Comparison of ENCODE assay signal across 23 mouse cellular contexts in genomic region chr7:141535570-141535969, GRCm38 (mm10). TPM values are rescaled to one million over a fixed set of nuclear protein-coding genes. Genes with fewer than 3 reads are reported as not detected.
DNase-seq lines count a peak whose midpoint lies in the region; ATAC-seq and TF ChIP-seq lines count a peak whose summit lies in the region.
"Had no signal": no experiment of that assay in that cellular context is flagged by ENCODE, and none has a peak within 500 bp of the region (broad histone marks: within the 10 kb centered on the region; RNA-seq: fewer than 3 reads in every experiment).

No protein-coding gene starts in this region.

- DNase-seq in limb, embryonic 10.5 days (ENCODE audit: low spot score), result no peak
- no peak for DNase-seq in frontal cortex, postnatal 14 days (ENCODE audit: low spot score in 2 of 2)
- DNase-seq in layer of hippocampus, postnatal 14 days (ENCODE audit: low spot score in 2 of 2), result no peak
- DNase-seq: adrenal gland, adult 8-10 months; adrenal gland, postnatal 14 days; adrenal gland, postnatal 36 days; B cell, adult 2 months; cerebellum, adult 11-12 months; cerebellum, adult 2 months; cerebellum, adult 9-10 months; cerebellum, postnatal 10 days; cerebellum, postnatal 25 days had no signal

- no peak overlapping the region for H3K4me2 ChIP-seq in limb, embryonic 13.5 days (replicated peaks)
- no peak overlapping the region for H3K4me2 ChIP-seq in intestine, postnatal 0 days (replicated peaks; ENCODE audit: low read depth)
- H3K4me2 ChIP-seq: embryonic facial prominence, embryonic 12.5 days; forebrain, embryonic 13.5 days had no signal

- no peak overlapping the region for H3K27ac ChIP-seq in limb, embryonic 13.5 days
- no peak overlapping the region for H3K27ac ChIP-seq in limb, embryonic 10.5 days
- peak overlapping the region; percentile 84 for H3K27ac ChIP-seq in intestine, postnatal 0 days (ENCODE audit: low read depth, low read length)
- H3K27ac ChIP-seq: embryonic facial prominence, embryonic 10.5 days; embryonic facial prominence, embryonic 12.5 days; forebrain, embryonic 13.5 days had no signal

- peaks cover 8% of the 10 kb centered on the region for H3K36me3 ChIP-seq in limb, embryonic 13.5 days
- H3K36me3 ChIP-seq in limb, embryonic 10.5 days, result peaks cover 4% of the 10 kb centered on the region; the same call in 1 of the 2 replicates
- no peaks in the 10 kb centered on the region for H3K36me3 ChIP-seq in intestine, postnatal 0 days (ENCODE audit: control insufficient read depth, insufficient read depth)
- H3K36me3 ChIP-seq: embryonic facial prominence, embryonic 12.5 days had no signal

- 85% methylated on average over 1 of the region's 1 CpGs for WGBS in limb, embryonic 13.5 days
- WGBS in limb, embryonic 10.5 days, result 69% methylated on average over 1 of the region's 1 CpGs
- WGBS in intestine, postnatal 0 days, result 27% methylated on average over 1 of the region's 1 CpGs

- H3K4me3 ChIP-seq in limb, embryonic 13.5 days, result no peak overlapping the region
- H3K4me3 ChIP-seq in limb, embryonic 10.5 days, result no peak overlapping the region
- H3K4me3 ChIP-seq in intestine, postnatal 0 days (ENCODE audit: low read depth, low read length), result no peak overlapping the region
- H3K4me3 ChIP-seq: embryonic facial prominence, embryonic 10.5 days; embryonic facial prominence, embryonic 12.5 days; forebrain, embryonic 13.5 days had no signal

- H3K4me1 ChIP-seq in limb, embryonic 13.5 days, result peaks cover 18% of the 10 kb centered on the region
- peaks cover 19% of the 10 kb centered on the region for H3K4me1 ChIP-seq in limb, embryonic 10.5 days
- H3K4me1 ChIP-seq in intestine, postnatal 0 days (replicated peaks; ENCODE audit: control insufficient read depth, insufficient read depth, low read length), result peaks cover 13% of the 10 kb centered on the region; the same call in 1 of the 2 replicates

- TF ChIP-seq CTCF in intestine, postnatal 0 days (IDR thresholded peaks at IDR 0.05; ENCODE audit: low read depth), result no peak

- no peaks in the 10 kb centered on the region for H3K27me3 ChIP-seq in limb, embryonic 13.5 days
- H3K27me3 ChIP-seq in limb, embryonic 10.5 days (ENCODE audit: low read depth, poor library complexity, severe bottlenecking), result no peaks in the 10 kb centered on the region
- H3K27me3 ChIP-seq in intestine, postnatal 0 days (replicated peaks; ENCODE audit: control insufficient read depth, insufficient read depth, low read length), result no peaks in the 10 kb centered on the region
- H3K27me3 ChIP-seq: CH12.LX; embryonic facial prominence, embryonic 12.5 days; forebrain, embryonic 13.5 days; Patski had no signal

- 0 out of 2 replicates have a peak overlapping the region, but pooled peaks have one; percentile 4 for H3K9ac ChIP-seq in limb, embryonic 13.5 days
- H3K9ac ChIP-seq in intestine, postnatal 0 days (ENCODE audit: low read depth, low read length), result no peak overlapping the region
- H3K9ac ChIP-seq: embryonic facial prominence, embryonic 12.5 days; forebrain, embryonic 13.5 days had no signal

- no peak for ATAC-seq in limb, embryonic 13.5 days (ENCODE audit: low FRiP score, low read depth)
- ATAC-seq in intestine, postnatal 0 days, result peak; percentile 72
- ATAC-seq: activated CD4-positive, CD25-positive, alpha-beta regulatory T cell, adult 4 months; CD4-positive, CD25-positive, alpha-beta regulatory T cell, adult 4 months; forebrain, embryonic 13.5 days; forebrain, embryonic 16.5 days; Patski had no signal

- H3K9me3 ChIP-seq in limb, embryonic 13.5 days, result no peaks in the 10 kb centered on the region
- H3K9me3 ChIP-seq in limb, embryonic 10.5 days (replicated peaks), result no peaks in the 10 kb centered on the region
- no peaks in the 10 kb centered on the region for H3K9me3 ChIP-seq in intestine, postnatal 0 days (ENCODE audit: control insufficient read depth)
- H3K9me3 ChIP-seq: embryonic facial prominence, embryonic 10.5 days; embryonic facial prominence, embryonic 12.5 days; forebrain, embryonic 13.5 days; G1E had no signal

RNA-seq across cellular contexts. Expression of gene Chid1, which starts 4.1 kb away (rescaled TPM):
- 42.9 and 43.5 TPM in 2 replicates for polyA plus RNA-seq in limb, embryonic 13.5 days (2015; fragmentation: Nextera tagmentation; extraction: Ambion mirVana)
- polyA plus RNA-seq in limb, embryonic 10.5 days (2016; fragmentation: Nextera tagmentation; extraction: Ambion mirVana), result 26.7 and 27.3 TPM in 2 replicates
- 20.5 and 23.8 TPM in 2 replicates for polyA plus RNA-seq in intestine, postnatal 0 days (2015; fragmentation: Nextera tagmentation; extraction: Ambion mirVana)
- 10 to 100 TPM; 79.9 to 86.7 TPM for total RNA-seq in layer of hippocampus, postnatal 14 days (2021)

RNA-seq across cellular contexts. Expression of gene Ap2a2, which starts 26.4 kb away (rescaled TPM):
- 86.6 and 93.4 TPM in 2 replicates for polyA plus RNA-seq in limb, embryonic 13.5 days (2015; fragmentation: Nextera tagmentation; extraction: Ambion mirVana)
- polyA plus RNA-seq in limb, embryonic 10.5 days (2016; fragmentation: Nextera tagmentation; extraction: Ambion mirVana), result 84.6 and 92.5 TPM in 2 replicates
- 69.7 and 76.6 TPM in 2 replicates for polyA plus RNA-seq in intestine, postnatal 0 days (2015; fragmentation: Nextera tagmentation; extraction: Ambion mirVana)
- total RNA-seq in layer of hippocampus, postnatal 14 days (2021), result 100 to 1,000 TPM; 279 to 285 TPM
